Mouse (Mus musculus): Measurements from ENCODE around the gene Hcn2. TPM values are rescaled to one million over a fixed set of nuclear protein-coding genes. Genes with fewer than 3 reads are reported as not detected.

The Hcn2 gene
- polyA plus RNA-seq, 1 experiment from 2014 or later, result 0.28 TPM

DNA sequence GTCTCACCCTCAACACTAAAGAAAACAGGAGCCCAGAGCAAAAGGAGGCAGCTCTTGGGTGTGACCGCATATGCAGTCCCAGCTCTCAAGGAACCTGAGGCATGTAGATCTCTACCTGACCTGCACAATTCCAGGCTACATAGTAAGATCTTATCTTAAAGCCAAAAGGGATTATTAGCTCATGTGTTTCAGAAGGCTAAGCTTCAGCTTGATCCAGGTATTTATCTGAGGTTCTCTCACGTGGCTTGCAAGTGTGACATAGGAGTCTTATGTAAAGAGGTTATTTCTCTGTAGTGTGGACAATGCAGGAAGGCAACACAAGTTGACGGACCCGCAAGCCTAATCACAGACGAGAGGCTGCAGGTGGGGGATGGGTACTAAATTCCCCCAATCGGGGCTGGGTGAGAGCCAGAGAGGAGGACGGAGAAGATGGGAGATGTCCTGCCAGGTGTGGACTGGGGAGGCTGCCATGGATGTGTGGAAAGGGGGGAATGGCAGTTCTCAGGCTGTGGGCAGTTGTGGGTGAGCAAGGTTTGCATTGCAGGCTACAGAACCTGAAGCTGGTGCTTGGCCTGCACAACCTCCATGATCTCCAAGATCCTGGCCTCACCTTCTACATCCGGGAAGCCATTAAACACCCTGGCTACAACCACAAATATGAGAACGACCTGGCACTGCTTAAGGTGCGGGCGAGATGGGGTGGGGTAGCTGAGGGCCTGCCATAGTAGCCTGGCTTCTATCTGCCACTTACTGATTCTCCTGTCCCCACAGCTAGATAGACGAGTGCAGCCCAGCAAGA is 22.7 kb upstream of the Hcn2 start:
- H3K4me1 ChIP-seq (replicated peaks; ENCODE audit: insufficient read depth, low read length), result peaks cover 6% of the 10 kb centered on the region; the same call in 1 of the 2 replicates
- no peak for DNase-seq (ENCODE audit: low spot score)
- TF ChIP-seq CTCF (IDR thresholded peaks at IDR 0.05; ENCODE audit: low read depth), result no peak
- no peak overlapping the region for H3K27ac ChIP-seq
- ATAC-seq (replicated peaks; ENCODE audit: low FRiP score, low read depth), result no peak
- 71% methylated on average over 12 of the region's 12 CpGs for WGBS
- no peak overlapping the region for H3K9ac ChIP-seq (ENCODE audit: low read depth, low read length)
- no peak overlapping the region for H3K4me2 ChIP-seq (ENCODE audit: low read length)
- no peak overlapping the region for H3K4me3 ChIP-seq (replicated peaks; ENCODE audit: low read depth, low read length)
- H3K27me3 ChIP-seq (ENCODE audit: insufficient read depth, low read length), result no peaks in the 10 kb centered on the region
- no peaks in the 10 kb centered on the region for H3K9me3 ChIP-seq (replicated peaks; ENCODE audit: low read length)
- 0 out of 2 replicates have a peak, but pooled peaks cover 7% of the 10 kb centered on the region for H3K36me3 ChIP-seq (ENCODE audit: insufficient read depth, low read length)

- TF ChIP-seq CTCF (IDR thresholded peaks at IDR 0.05; ENCODE audit: low read depth), result no peak
- WGBS, result 83% methylated on average over 6 of the region's 6 CpGs
These were observed 22.1 kb upstream of the Hcn2 start for GRCm38 (mm10) chr10:79694379-79694655.

DNA sequence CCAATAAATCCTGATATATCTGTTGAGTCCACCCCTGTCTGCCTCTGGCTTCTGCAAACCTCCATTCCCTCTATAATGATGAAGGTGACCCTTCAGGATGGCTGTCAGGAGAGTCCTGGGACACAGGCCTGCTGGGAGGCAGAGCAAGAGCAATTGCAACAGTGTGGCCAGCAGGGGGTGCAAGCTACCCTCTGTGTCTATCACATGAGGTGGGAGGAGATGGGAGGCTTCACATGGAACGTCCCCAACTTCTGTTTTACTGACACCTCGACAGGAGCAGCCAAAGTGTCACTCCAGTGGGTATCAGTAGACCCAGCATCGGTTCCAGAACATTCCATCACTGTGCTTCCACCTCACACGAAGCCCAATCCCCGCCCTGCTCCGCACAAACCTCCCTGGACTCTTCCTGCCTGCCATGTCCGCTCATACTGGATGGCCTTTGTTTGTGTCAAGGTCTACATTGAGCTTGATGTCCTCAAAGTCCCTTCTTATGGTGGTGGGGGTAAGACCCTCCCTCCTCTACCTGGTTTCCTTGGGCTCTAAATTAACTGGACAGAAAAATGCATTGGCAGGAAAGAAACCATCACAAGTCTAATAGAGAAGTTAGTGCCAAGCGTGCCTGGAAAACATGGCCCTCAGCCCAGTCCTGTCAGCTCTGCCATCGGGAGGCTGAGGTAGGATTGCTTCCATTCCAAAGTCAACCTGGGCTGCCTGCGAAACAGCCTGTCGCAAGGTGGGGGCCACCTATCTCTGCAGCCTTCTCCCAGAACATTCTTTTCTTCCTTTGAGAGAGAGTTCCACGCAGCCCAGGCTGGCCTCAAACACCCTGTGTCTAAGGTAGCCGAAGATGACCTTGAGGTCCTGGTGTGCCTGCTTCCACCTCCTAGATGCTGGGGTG is 21.0 kb upstream of the Hcn2 start:
- WGBS, result 57% methylated on average over 13 of the region's 13 CpGs
- H3K9ac ChIP-seq (ENCODE audit: low read depth, low read length), result no peak overlapping the region
- no peaks in the 10 kb centered on the region for H3K27me3 ChIP-seq (ENCODE audit: insufficient read depth, low read length)
- H3K36me3 ChIP-seq (ENCODE audit: insufficient read depth, low read length), result no peaks in the 10 kb centered on the region
- peak; percentile 89 for TF ChIP-seq CTCF (IDR thresholded peaks at IDR 0.05; ENCODE audit: low read depth)
- no peak overlapping the region for H3K4me3 ChIP-seq (replicated peaks; ENCODE audit: low read depth, low read length)
- peaks cover 6% of the 10 kb centered on the region; the same call in 1 of the 2 replicates for H3K4me1 ChIP-seq (replicated peaks; ENCODE audit: insufficient read depth, low read length)
- DNase-seq (ENCODE audit: low spot score) (peak; percentile 90), ATAC-seq (replicated peaks; ENCODE audit: low FRiP score, low read depth) (peak; percentile 49)
- no peak overlapping the region for H3K4me2 ChIP-seq (ENCODE audit: low read length)
- H3K9me3 ChIP-seq (replicated peaks; ENCODE audit: low read length), result no peaks in the 10 kb centered on the region
- H3K27ac ChIP-seq, result peak overlapping the region; percentile 68

More at GRCm38 (mm10) chr10:79694379-79694655, 22.1 kb upstream of the Hcn2 start:
- Histone ChIP-seq H3K27ac (no peak overlapping the region), H3K4me1 (replicated peaks; ENCODE audit: insufficient read depth, low read length) (peaks cover 6% of the 10 kb centered on the region; the same call in 1 of the 2 replicates), H3K4me3 (replicated peaks; ENCODE audit: low read depth, low read length) (no peak overlapping the region), H3K9me3 (replicated peaks; ENCODE audit: low read length) (no peaks in the 10 kb centered on the region), H3K36me3 (ENCODE audit: insufficient read depth, low read length) (0 out of 2 replicates have a peak, but pooled peaks cover 1% of the 10 kb centered on the region), H3K9ac (ENCODE audit: low read depth, low read length) (no peak overlapping the region), H3K27me3 (ENCODE audit: insufficient read depth, low read length) (no peaks in the 10 kb centered on the region), H3K4me2 (ENCODE audit: low read length) (no peak overlapping the region)
- DNase-seq (ENCODE audit: low spot score) (no peak), ATAC-seq (replicated peaks; ENCODE audit: low FRiP score, low read depth) (no peak)

GRCm38 (mm10) chr10:79696129-79696651 is 20.2 kb upstream of the Hcn2 start:
- Histone ChIP-seq H3K9ac (ENCODE audit: low read depth, low read length) (no peak overlapping the region), H3K9me3 (replicated peaks; ENCODE audit: low read length) (no peaks in the 10 kb centered on the region), H3K4me2 (ENCODE audit: low read length) (no peak overlapping the region), H3K4me3 (replicated peaks; ENCODE audit: low read depth, low read length) (no peak overlapping the region), H3K27ac (peak overlapping the region; percentile 68), H3K27me3 (ENCODE audit: insufficient read depth, low read length) (no peaks in the 10 kb centered on the region), H3K36me3 (ENCODE audit: insufficient read depth, low read length) (no peaks in the 10 kb centered on the region), H3K4me1 (replicated peaks; ENCODE audit: insufficient read depth, low read length) (peaks cover 13% of the 10 kb centered on the region)
- no peak for TF ChIP-seq CTCF (IDR thresholded peaks at IDR 0.05; ENCODE audit: low read depth)
- DNase-seq (ENCODE audit: low spot score) (peak; percentile 57), ATAC-seq (replicated peaks; ENCODE audit: low FRiP score, low read depth) (no peak; the same call in 1 of the 2 replicates)
- WGBS, result 35% methylated on average over 9 of the region's 9 CpGs

DNA sequence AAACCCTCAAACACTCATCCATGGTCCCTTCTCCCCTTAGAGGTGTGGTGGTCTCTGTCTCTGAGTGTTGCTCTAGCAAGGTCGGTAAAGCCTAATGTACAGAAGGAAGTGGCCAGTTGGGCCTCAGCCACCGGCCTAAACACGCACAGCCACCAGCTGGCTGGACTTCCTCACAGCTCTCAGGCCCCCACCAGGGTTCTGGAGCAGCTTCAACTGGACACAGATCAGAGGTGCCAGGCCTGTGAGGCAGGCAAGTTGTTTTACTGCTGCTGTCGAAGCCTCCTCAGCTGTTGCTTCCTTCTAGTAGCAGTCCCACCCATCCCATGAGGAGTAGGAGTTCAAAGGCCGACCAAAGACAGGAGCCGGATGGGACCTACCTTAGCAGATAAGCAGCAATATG is 18.5 kb upstream of the Hcn2 start:
- H3K9me3 ChIP-seq (replicated peaks; ENCODE audit: low read length), result no peaks in the 10 kb centered on the region
- H3K4me1 ChIP-seq (replicated peaks; ENCODE audit: insufficient read depth, low read length), result peaks cover 13% of the 10 kb centered on the region
- no peak for DNase-seq (ENCODE audit: low spot score)
- ATAC-seq (replicated peaks; ENCODE audit: low FRiP score, low read depth), result no peak
- H3K27me3 ChIP-seq (ENCODE audit: insufficient read depth, low read length), result no peaks in the 10 kb centered on the region
- no peak overlapping the region for H3K27ac ChIP-seq
- no peak overlapping the region for H3K4me2 ChIP-seq (ENCODE audit: low read length)
- H3K36me3 ChIP-seq (ENCODE audit: insufficient read depth, low read length), result no peaks in the 10 kb centered on the region
- WGBS, result 56% methylated on average over 6 of the region's 6 CpGs
- no peak for TF ChIP-seq CTCF (IDR thresholded peaks at IDR 0.05; ENCODE audit: low read depth)
- H3K9ac ChIP-seq (ENCODE audit: low read depth, low read length), result no peak overlapping the region
- H3K4me3 ChIP-seq (replicated peaks; ENCODE audit: low read depth, low read length), result no peak overlapping the region

GRCm38 (mm10) chr10:79698459-79698858 is 18.0 kb upstream of the Hcn2 start:
- Histone ChIP-seq H3K27me3 (ENCODE audit: insufficient read depth, low read length) (no peaks in the 10 kb centered on the region), H3K4me3 (replicated peaks; ENCODE audit: low read depth, low read length) (no peak overlapping the region), H3K9me3 (replicated peaks; ENCODE audit: low read length) (no peaks in the 10 kb centered on the region), H3K4me1 (replicated peaks; ENCODE audit: insufficient read depth, low read length) (peaks cover 13% of the 10 kb centered on the region), H3K4me2 (ENCODE audit: low read length) (no peak overlapping the region), H3K36me3 (ENCODE audit: insufficient read depth, low read length) (no peaks in the 10 kb centered on the region), H3K9ac (ENCODE audit: low read depth, low read length) (no peak overlapping the region), H3K27ac (no peak overlapping the region)
- DNase-seq (ENCODE audit: low spot score), result no peak
- no peak for ATAC-seq (replicated peaks; ENCODE audit: low FRiP score, low read depth)
- TF ChIP-seq CTCF (IDR thresholded peaks at IDR 0.05; ENCODE audit: low read depth), result no peak
- WGBS, result 88% methylated on average over 6 of the region's 6 CpGs

Data from kidney, postnatal 0 days (tissue).